Mouse (Mus musculus) midbrain, postnatal 0 days (tissue): ENCODE data around the gene Necab3. TPM values are rescaled to one million over a fixed set of nuclear protein-coding genes. Genes with fewer than 3 reads are reported as not detected.

Experiments used
- ATAC-seq: fragments of 200-750 bp; cut with Nextera tagmentation; 2 replicates; pipeline ENCODE4 v1.8.0; 2017; ENCODE audit warnings: moderate number of reproducible peaks, mild to moderate bottlenecking, moderate TSS enrichment, moderate library complexity; ENCODE audit not compliant: low FRiP score
- DNase-seq: peaks from one replicate; pipeline ENCODE4 v3.0.0-alpha.2; 2015; ENCODE audit warnings: low spot score
- H3K27ac ChIP-seq: fragments of 300-500 bp; sonication (generic); 2 replicates; pipeline ENCODE4 v1.5.1; 2014; ENCODE audit warnings: low read depth, mild to moderate bottlenecking, low read length, mixed read lengths
- H3K27me3 ChIP-seq: fragments of 300-500 bp; sonication (generic); 2 replicates; pipeline ENCODE4 v1.6.1; 2014; ENCODE audit warnings: low read length, control low read depth, mixed read lengths; ENCODE audit not compliant: insufficient read depth
- H3K36me3 ChIP-seq: fragments of 300-500 bp; sonication (generic); 2 replicates; pipeline ENCODE4 v1.6.1; 2014; ENCODE audit warnings: low read length, control low read depth, mixed read lengths; ENCODE audit not compliant: insufficient read depth
- H3K4me1 ChIP-seq: fragments of 300-500 bp; sonication (generic); 2 replicates; pipeline ENCODE4 v1.6.1; 2014; ENCODE audit warnings: mild to moderate bottlenecking, control low read depth, antibody characterized with exemption, low read length, mixed read lengths; ENCODE audit not compliant: insufficient read depth
- H3K4me2 ChIP-seq: fragments of 300-500 bp; sonication (generic); 2 replicates; pipeline ENCODE4 v1.6.1; 2014; ENCODE audit warnings: low read depth, mild to moderate bottlenecking, low read length, mixed read lengths; ENCODE audit not compliant: poor library complexity, severe bottlenecking
- H3K4me3 ChIP-seq: fragments of 300-500 bp; sonication (generic); 2 replicates; pipeline ENCODE4 v1.5.1; 2014; ENCODE audit warnings: low read depth, mild to moderate bottlenecking, low read length, moderate library complexity
- H3K9ac ChIP-seq: fragments of 300-500 bp; sonication (generic); replicated peaks from 2 replicates; pipeline ENCODE4 v1.6.1; 2014; ENCODE audit warnings: mild to moderate bottlenecking, low read length, moderate library complexity, mixed read lengths; ENCODE audit not compliant: poor library complexity, severe bottlenecking
- H3K9me3 ChIP-seq: fragments of 300-500 bp; sonication (generic); 2 replicates; pipeline ENCODE4 v1.6.1; 2016; ENCODE audit warnings: low read length, control low read depth
- CTCF ChIP-seq: IDR thresholded peaks from 2 replicates; pipeline ENCODE4 v1.5.1; 2016; ENCODE audit warnings: antibody characterized with exemption, mild to moderate bottlenecking
- WGBS: fragments of 180-500 bp; shearing (Covaris S2); extraction: QIAGEN DNeasy Blood & Tissue Kit; methylation state at CpG from one replicate; pipeline ENCODE4 v1.1.7; 2014; 5-methylcytosine and 5-hydroxymethylcytosine counted together
- polyA plus RNA-seq: library from polyadenylated mRNA; unstranded; fragments of >200 nt; fragmentation: Nextera tagmentation; extraction: Ambion mirVana; gene quantifications from 2 replicates; pipeline ENCODE4 v1.2.1, GENCODE M21; 2015
- total RNA-seq: library from RNA; depleted of rRNA; stranded (reverse); fragments of >200 nt; gene quantifications from 2 replicates; pipeline ENCODE4 v1.2.3, GENCODE M21; 2014

The Necab3 gene
- total and polyA plus RNA-seq, 2 experiments from 2014 or later: 18.1 to 27.7 TPM

- 50% methylated on average over 8 of the region's 8 CpGs for WGBS
- no peaks in the 10 kb centered on the region for H3K9me3 ChIP-seq
- no peak overlapping the region for H3K4me2 ChIP-seq
- no peak overlapping the region for H3K9ac ChIP-seq
- no peak overlapping the region for H3K27ac ChIP-seq
- H3K27me3 ChIP-seq: no peaks in the 10 kb centered on the region
- DNase-seq (no peak), ATAC-seq (no peak)
- 0 out of 2 replicates have a peak, but pooled peaks cover 5% of the 10 kb centered on the region for H3K4me1 ChIP-seq
- no peak for TF ChIP-seq CTCF
- no peak overlapping the region for H3K4me3 ChIP-seq
- no peaks in the 10 kb centered on the region for H3K36me3 ChIP-seq
Measured at GRCm38 (mm10) chr2:154566641-154567040, 8.0 kb upstream of the Necab3 start.

GRCm38 (mm10) chr2:154565562-154565961 is 6.9 kb upstream of the Necab3 start:
- 0 out of 2 replicates have a peak, but pooled peaks cover 5% of the 10 kb centered on the region for H3K4me1 ChIP-seq
- H3K4me3 ChIP-seq: no peak overlapping the region
- H3K9me3 ChIP-seq: no peaks in the 10 kb centered on the region
- WGBS: 71% methylated on average over 3 of the region's 3 CpGs
- TF ChIP-seq CTCF: no peak
- peak; percentile 73 for DNase-seq
- H3K27me3 ChIP-seq: no peaks in the 10 kb centered on the region
- ATAC-seq: no peak
- 0 out of 2 replicates have a peak overlapping the region, but pooled peaks have one; percentile 29 for H3K9ac ChIP-seq
- no peaks in the 10 kb centered on the region for H3K36me3 ChIP-seq
- no peak overlapping the region for H3K4me2 ChIP-seq
- H3K27ac ChIP-seq: no peak overlapping the region

GRCm38 (mm10) chr2:154563612-154564170 is 5.0 kb upstream of the Necab3 start:
- no peaks in the 10 kb centered on the region for H3K9me3 ChIP-seq
- no peak overlapping the region for H3K4me2 ChIP-seq
- H3K27ac ChIP-seq: no peak overlapping the region
- H3K4me1 ChIP-seq: peaks cover 3% of the 10 kb centered on the region; the same call in 1 of the 2 replicates
- ATAC-seq: no peak
- 93% methylated on average over 22 of the region's 22 CpGs for WGBS
- no peaks in the 10 kb centered on the region for H3K36me3 ChIP-seq
- TF ChIP-seq CTCF: no peak
- no peak overlapping the region for H3K9ac ChIP-seq
- no peak for DNase-seq
- H3K27me3 ChIP-seq: no peaks in the 10 kb centered on the region
- H3K4me3 ChIP-seq: no peak overlapping the region

GRCm38 (mm10) chr2:154557184-154557832 is 1.4 kb downstream of the Necab3 start:
- H3K27ac ChIP-seq: no peak overlapping the region
- 0 out of 2 replicates have a peak, but pooled peaks cover 3% of the 10 kb centered on the region for H3K36me3 ChIP-seq
- H3K9me3 ChIP-seq: no peaks in the 10 kb centered on the region
- H3K4me2 ChIP-seq: peak overlapping the region; percentile 80
- no peak for DNase-seq
- 51% methylated on average over 5 of the region's 5 CpGs for WGBS
- H3K4me1 ChIP-seq: peaks cover 14% of the 10 kb centered on the region
- no peak overlapping the region; the same call in 1 of the 2 replicates for H3K4me3 ChIP-seq
- no peak for ATAC-seq
- H3K27me3 ChIP-seq: no peaks in the 10 kb centered on the region
- no peak for TF ChIP-seq CTCF
- 0 out of 2 replicates have a peak overlapping the region, but pooled peaks have one; percentile 4 for H3K9ac ChIP-seq

- no peak for ATAC-seq
- Histone ChIP-seq H3K4me3 (no peak overlapping the region), H3K36me3 (0 out of 2 replicates have a peak, but pooled peaks cover 3% of the 10 kb centered on the region), H3K27ac (no peak overlapping the region), H3K9me3 (no peaks in the 10 kb centered on the region), H3K9ac (no peak overlapping the region), H3K27me3 (no peaks in the 10 kb centered on the region), H3K4me2 (no peak overlapping the region), H3K4me1 (peaks cover 17% of the 10 kb centered on the region)
- 65% methylated on average over 6 of the region's 6 CpGs for WGBS
- no peak for TF ChIP-seq CTCF
- no peak for DNase-seq
Measured at GRCm38 (mm10) chr2:154555235-154555634, 3.5 kb downstream of the Necab3 start.

GRCm38 (mm10) chr2:154552424-154552907 is 6.2 kb downstream of the Necab3 start:
- H3K36me3 ChIP-seq: 0 out of 2 replicates have a peak, but pooled peaks cover 3% of the 10 kb centered on the region
- H3K4me1 ChIP-seq: peaks cover 14% of the 10 kb centered on the region; the same call in 1 of the 2 replicates
- WGBS: 24% methylated on average over 27 of the region's 27 CpGs
- H3K4me3 ChIP-seq: no peak overlapping the region
- H3K27ac ChIP-seq: no peak overlapping the region
- no peaks in the 10 kb centered on the region for H3K27me3 ChIP-seq
- DNase-seq: peak; percentile 91
- H3K4me2 ChIP-seq: peak overlapping the region; percentile 30
- H3K9ac ChIP-seq: no peak overlapping the region
- no peaks in the 10 kb centered on the region for H3K9me3 ChIP-seq
- ATAC-seq: peak; percentile 59
- TF ChIP-seq CTCF: peak; percentile 68
